Mouse (Mus musculus): ENCODE data around the gene Gm7358. TPM values are rescaled to one million over a fixed set of nuclear protein-coding genes. Genes with fewer than 3 reads are reported as not detected.

Gm7358 gene
- not detected in 2 replicates for polyA plus RNA-seq (2015; fragmentation: Nextera tagmentation; extraction: Ambion mirVana)

GRCm38 (mm10) chr17:14059431-14059830 is at the start of gene Gm7358:
Gene Gm7358, minus strand, starts transcription at chr17:14059531.

Other genes with a start within 250 kb of the Gm7358 start
- gene Gm7168, start 111.2 kb downstream of the Gm7358 start, polyA plus RNA-seq (2015; fragmentation: Nextera tagmentation; extraction: Ambion mirVana) = not detected in 2 replicates
- not detected in 2 replicates for gene Gm7356, start 55.8 kb downstream of the Gm7358 start, polyA plus RNA-seq (2015; fragmentation: Nextera tagmentation; extraction: Ambion mirVana)
- gene Dact2, start 144.8 kb upstream of the Gm7358 start, polyA plus RNA-seq (2015; fragmentation: Nextera tagmentation; extraction: Ambion mirVana) = 0.08 TPM in 1 of 2 replicates, not detected in the other
- 43.7 and 48.5 TPM in 2 replicates for gene Smoc2, start 220.0 kb upstream of the Gm7358 start, polyA plus RNA-seq (2015; fragmentation: Nextera tagmentation; extraction: Ambion mirVana)